Mouse (Mus musculus) B cell, adult 2 months (primary cell): ENCODE results near the gene Pnmal1.

Source experiments
- DNase-seq, 2 experiments: peaks; one replicate each; pipeline ENCODE4 v3.0.0; 2022

The Pnmal1 gene

DNA sequence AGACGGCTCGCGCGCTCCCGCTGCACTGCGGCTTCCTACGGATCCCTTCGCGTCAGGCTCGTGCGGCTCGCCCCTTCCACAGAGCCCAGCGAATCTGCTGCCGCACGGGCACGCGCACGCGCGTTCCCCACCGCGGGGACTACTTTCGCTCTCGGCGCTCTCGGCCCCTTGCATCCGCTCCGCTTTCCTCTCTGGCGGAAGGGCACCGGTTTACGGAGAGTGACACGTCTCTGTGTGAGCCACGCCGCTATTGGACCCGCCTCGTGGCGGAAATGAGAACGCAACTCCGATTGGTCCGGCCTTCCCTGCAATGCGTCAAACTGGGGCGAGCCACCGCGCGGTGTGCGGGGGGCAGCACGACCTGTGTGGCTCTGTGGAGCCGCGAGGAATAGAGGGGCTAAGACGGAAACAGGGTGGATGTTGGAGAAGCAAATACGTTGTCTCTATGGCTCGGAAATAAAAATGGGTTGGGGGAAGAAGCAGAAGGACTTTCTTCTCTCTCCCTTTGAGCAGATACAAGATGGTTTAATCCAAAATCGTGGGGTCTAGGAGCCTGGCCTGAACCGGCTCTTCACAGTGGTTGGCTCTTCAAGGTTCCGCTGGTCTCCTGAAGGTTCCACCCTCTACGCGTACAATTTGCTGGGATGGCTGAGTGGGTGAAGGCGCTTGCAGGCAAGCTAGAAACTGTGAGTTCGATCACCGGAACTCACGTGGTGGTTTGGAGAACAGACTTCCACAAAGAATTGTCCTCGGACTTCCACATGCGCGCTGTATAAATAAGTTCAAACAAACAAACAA is 35.2 kb upstream of the Pnmal1 start, which contains the start of gene Calm3:
Gene Calm3 (minus strand): TSS at position 78 of the 798 bp plus-strand sequence.
- DNase-seq: peak; percentile 99

DNA sequence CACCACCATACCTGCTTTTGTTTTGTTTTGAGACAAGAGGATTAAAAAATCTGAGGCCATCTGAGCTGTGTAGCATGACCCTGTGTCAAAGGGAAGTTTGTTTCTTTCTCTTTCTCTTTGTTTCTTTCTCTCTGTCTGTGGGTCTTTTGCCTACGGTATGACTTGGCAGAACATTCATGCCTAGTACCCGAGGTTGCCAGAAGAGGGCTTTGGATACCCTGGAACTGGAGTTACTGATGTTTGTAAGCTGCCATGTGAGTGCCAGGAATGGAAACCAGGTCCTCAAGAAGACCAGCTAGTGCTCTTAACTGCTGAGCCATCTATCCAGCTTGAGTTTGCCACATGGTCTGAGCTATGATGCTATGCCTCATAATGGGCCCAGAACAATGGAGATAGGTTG is 31.1 kb upstream of the Pnmal1 start:
- DNase-seq: peak in 1 of 2 experiments; percentile 21

DNA sequence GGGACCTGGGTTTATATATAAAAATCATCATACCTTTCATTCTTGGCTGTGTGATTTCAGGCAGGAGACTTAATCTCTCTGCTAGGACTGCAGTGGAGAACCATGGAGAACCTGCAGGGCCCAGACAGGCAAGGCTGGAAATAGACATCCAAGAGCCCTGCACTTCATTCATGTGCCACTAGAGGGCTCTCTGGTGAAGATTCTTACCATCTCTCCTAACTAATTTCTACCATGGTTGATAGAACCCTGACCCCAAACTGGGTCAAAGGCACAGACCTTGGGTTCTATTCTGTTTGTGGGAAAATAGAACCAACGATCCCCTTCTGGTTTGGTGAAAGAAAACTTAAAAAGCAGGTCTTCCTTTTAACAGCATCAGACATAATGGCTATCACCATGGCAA is 28.6 kb upstream of the Pnmal1 start:
- DNase-seq: peak; percentile 76 to 78

DNA sequence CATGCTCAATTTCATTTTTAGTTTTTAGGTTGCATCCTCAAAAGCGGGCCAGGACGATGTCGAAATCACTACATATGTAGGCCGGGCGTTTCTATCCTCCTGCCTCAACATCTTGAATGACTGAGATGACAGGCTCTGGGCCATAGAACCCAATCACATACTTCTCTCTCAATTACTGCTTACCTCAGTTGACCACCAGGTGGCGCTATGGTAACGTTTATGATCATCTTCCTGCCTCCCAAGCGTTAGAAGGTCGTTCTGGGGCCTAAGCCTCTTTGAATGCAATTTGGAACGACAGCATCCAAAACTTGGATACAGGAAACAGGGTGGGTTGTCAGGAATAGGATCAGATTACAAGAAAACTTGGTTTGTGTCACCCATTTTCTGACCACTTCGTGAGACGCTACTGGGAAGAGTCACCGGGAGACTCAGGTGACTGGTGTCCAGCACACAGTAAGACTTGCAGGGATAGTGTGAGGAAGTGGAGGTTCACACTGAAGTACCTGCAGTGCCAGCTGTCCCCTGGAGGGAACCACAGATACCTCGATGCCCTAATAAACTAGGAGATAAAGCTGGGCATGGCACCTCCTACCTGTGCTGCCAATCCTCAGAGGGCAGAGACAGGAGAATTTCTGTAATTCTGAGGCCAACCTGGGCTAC is 27.4 kb upstream of the Pnmal1 start:
- peak; percentile 88 to 89 for DNase-seq

DNA sequence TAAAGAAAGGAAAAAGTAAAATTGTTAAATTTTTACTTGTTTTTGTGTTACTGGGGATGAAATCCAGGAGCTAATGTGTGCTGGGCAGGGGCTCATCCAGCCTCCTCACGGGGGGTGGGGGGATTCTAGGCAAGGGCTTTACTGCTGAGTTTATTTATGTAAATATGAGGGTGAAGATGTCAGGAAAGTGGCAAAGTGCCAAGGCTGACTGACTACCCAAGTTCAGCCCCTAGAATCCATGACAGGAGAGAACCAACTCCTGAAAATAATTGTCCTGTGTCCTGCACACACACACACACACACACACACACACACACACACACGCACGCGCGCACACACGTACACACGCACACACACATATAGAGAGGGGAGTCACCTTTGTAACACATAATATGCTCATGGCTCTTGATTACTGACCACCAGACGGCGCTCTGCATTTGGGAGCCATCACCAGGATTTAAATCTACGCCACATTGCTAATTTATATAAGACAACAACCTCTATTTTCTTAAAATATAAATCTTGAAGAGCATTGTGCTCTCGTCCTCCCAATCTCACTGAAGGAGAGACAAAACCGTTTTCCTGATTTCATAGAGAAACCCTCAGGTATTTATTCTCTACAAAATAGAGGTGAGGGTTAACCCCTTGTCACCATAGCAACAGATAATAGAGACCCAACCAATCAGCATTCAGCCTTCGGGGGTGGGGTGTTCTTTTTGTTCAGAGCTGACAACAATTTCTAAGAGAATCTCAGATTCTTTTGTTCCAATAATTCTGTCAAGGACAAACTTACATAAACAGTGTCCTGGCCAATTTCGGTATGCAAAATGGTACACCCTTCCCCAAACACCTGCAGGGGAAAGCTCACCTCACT is 26.5 kb upstream of the Pnmal1 start:
- DNase-seq: peak; percentile 67 to 68

DNA sequence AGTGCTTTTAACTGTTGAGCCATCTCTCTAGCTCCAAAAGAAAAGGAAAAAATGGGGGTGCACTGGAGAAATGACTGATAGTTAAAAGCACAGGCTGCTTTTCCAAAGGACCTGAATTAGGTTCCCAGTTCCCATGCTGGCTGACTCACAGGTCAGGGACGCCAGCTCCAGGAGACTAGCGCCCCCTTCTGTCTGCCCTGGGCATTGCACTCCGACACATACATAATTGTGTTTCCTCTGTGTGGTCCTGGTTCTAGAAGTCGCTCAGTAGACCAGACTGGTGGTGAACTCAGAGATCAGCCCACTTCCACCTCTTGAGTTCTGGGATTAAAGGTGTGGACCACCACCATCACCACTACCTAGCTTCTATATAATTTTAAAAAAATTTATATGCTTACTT is 22.2 kb upstream of the Pnmal1 start:
- DNase-seq: peak; percentile 53 to 54

DNA sequence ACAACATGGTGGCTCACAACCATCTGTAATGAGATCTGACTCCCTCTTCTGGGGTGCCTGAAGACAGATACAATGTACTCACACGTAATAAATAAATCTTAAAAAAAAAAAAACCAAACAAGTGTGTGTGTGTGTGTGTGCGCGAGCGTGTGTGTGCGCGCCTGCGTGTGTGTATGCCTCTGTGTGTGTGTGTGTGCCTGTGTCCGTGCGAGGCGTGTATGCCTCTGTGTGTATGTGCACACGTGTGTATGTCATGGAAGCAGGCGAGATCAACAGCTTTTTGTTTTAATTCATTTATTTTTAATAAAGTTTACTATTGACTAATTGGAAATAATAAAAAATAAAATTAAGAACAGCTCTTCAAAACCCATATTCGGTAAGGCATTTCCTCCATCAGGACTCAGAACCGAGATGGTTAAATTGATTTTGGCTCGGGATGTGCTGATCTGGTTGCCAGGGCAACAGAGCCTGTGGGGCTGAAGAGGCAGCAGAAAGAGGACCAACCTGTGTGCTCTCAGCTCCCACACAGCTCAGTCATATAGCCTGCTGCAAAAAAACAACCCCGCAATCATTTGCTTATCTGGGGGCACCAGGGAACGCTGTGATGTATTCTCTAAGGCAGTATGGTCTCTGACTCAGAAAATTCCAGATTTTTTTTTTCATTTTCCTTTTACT is 21.2 kb upstream of the Pnmal1 start:
- DNase-seq: no peak

DNA sequence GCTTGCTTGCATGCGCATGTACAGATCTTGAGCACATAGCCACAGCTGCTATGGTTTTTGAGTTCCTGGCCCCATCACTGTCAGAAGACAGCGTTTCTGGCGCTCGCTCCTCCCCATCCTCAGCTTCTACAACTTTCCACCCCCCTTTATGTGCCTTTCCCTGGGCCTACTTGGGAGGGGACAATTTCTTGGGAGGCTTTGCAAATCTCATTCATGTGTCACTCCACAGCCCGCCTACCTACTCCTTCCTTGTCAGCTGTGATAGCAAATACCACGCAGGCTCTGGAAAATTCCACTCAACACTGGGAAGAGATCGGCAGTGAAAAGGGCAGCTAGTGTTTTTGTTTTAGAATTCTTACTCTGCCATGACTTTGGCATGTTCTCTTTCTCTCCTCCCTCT is 19.2 kb upstream of the Pnmal1 start:
- DNase-seq: no peak

DNA sequence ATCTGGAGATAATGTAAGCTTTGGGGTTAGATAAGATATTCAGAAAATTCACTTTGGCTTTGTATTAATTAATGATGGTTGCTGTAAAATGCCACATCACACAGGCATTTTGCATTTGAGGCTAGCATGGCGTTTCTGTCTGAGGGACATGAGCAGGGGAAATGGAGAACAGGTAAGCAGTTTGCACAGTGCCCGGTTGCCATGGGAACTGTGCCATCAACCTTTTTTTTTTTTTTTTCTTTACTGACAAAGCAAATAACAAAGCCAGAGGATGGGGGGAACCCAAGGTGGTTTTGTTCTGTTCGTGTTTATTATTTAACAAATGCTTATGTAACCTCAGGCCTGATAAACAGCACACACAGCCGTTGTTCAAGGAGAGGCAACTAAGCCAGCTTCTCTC is 16.6 kb upstream of the Pnmal1 start:
- no peak for DNase-seq

DNA sequence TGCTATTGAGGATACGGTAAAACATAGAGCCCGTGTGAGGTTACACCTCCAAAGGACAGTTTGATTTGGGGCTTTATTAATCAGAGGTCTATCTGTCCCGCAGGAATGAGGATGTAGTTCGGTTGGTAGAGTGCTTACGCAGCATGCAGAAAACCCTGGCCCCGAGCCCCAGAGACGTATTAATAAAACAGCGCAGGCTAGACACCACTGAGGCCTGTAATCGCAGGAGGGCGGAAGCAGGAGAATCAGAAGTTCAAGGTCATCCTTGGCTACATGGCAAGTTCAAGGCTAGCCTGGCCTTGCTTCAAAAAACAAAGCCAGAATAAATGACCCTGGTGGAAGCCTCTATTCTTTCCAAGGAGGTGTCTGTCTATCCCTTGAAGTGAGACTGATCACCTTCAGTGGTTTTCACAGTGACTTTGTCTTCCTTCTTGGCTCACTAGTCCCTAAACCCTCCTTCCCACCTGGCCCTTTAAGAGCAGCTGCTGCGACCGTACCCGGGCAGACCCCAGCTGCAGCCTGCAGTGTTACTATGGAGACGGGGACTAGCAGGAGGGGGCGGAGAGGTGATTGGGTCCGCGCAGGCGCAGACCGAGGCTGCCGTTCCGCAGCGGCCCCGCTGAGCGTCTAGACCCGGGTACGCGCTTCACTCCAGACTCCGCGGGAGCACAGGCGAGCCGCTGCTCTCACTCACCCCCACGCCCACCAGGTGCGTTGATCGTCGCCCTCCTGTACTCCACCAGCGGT is 15.2 kb upstream of the Pnmal1 start, which contains the start of gene Pnmal2:
Gene Pnmal2 (plus strand): TSS at position 622 of the 747 bp plus-strand sequence.
- DNase-seq: peak; percentile 64 to 69

DNA sequence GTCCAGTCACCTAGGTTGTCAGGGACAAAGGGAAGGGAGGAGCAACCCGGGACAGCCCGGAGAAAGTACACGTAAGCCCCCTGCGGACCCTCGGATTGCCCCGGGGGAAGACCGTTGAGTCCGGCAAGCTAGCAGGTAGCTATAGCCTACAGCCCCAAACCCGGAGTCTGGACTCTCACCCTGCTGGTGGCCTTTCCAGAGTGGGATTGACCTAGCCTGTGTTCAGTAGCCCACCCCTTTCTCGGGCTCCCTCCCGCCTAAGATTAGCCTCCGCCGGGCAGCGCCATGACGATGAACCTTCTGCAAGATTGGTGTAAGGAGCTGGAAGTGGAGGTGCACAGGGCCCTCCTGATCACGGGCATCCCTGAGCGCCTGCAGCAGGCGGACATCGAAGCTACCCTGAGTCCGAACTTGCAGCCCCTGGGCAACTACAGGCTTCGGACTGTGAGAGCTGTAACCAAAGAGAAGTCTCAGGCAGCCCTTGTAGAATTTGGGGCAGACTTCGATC is 14.6 kb upstream of the Pnmal1 start:
- DNase-seq: peak in 1 of 2 experiments; percentile 11

DNA sequence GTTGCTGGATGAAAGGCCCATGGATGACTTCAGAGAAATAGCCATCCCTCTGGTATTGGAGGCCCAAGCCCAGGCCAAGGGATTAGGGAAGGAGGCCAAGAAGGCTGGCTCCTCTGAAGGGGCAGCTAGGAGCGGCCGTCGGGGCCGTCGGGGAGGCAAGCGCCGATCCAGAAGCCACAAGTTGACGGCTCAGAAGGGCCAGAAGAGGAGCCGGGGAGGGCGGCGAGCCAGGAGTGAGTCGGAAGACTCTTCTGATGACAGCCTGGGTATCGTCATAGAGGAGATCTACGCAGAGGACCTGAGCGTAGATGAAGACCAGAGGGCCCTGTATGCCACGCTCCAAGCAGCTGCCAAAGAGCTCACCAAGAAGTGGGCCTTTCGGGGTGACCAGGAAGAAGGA is 14.1 kb upstream of the Pnmal1 start:
- DNase-seq: peak in 1 of 2 experiments; percentile 9

DNA sequence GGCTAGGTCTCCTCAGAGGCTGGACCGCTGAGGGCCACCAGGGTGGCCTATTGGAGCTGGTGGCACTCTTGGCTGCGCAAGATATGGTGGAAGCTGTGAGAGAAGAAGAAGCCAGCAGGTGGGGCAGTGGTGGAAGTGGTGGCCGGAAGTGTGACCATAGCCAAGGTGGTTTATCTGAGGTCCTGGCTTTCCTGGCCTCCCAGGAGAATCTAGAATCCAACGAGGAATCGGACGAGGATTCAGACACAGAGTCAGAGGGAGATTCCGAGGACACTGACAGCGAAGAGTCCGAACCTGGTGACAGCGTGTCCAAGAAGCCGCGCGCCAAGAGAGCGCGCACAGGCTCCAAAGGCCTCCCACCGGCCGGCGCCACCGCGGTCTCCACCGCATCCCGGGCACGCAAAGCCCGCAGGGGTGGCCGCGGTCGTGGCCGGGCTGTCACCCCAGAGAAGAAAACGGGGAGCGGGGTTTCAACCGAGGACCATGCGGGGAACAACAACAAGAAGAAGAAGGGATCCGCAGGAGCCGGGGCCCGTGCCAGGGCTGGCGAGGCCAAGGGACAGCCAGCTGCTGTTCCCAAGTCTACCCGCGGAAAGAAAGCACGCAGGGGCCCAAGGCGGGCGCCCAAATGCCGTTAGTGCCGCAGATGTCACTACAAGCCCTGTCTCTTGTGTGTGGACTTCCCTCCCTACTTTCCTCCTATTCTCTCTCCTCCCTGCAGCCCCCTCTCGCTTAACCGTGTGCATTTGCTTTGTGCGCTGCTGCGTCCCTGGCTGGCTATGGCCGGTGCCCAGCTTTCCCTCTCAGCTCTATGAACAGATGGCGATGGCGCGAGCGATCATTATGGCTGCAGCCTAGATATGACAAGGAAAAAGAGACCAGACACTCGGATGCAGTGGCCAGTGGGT is 12.8 kb upstream of the Pnmal1 start:
- DNase-seq: peak; percentile 16 to 19

DNA sequence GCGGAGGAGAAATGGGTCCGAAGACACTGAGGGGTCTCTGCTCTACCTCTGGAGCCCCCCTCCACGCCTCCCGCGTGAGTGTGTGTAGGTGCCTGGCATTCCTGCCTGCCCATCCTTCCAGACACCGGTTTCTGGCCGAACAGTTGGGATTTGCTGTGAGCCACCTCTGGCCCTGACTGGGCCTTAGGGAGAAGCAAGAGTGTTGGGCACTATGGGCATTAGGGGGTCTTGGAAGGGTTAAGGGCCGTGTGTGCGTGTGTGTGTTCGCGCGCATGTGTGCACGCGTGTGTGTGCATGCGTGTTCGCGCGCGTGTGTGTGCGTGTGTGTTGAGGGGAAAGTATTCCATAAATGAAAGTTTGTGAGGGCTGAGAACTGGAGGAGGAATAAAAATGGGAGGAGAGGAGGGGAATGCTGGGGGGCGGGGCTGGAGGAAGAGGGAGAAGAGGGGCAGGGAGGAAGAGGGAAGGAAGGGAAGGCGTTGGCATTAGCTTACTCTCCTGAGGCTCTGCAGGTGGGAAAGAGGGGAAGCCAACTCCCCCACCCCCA is 12.1 kb upstream of the Pnmal1 start:
- no peak for DNase-seq

DNA sequence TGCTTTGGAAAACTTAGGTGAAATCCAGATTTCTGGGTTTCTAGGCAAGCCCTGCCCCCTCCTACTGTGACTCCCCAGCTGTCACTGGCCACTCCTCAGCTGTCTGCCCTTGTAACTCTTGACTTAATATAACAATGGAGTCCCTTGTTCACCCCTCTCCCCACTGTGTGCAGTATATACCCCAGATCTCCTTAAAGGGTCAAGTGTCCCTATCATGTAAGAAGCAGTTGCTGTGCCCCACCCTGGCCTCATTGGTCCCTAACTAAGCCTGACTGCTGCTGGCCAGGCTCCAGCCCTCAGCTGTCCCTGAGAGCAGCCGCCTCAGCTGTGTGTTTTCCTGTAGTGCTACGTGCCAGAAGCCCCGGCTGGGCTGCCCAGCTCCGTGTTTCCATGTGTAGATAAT is 11.5 kb upstream of the Pnmal1 start:
- DNase-seq: no peak

DNA sequence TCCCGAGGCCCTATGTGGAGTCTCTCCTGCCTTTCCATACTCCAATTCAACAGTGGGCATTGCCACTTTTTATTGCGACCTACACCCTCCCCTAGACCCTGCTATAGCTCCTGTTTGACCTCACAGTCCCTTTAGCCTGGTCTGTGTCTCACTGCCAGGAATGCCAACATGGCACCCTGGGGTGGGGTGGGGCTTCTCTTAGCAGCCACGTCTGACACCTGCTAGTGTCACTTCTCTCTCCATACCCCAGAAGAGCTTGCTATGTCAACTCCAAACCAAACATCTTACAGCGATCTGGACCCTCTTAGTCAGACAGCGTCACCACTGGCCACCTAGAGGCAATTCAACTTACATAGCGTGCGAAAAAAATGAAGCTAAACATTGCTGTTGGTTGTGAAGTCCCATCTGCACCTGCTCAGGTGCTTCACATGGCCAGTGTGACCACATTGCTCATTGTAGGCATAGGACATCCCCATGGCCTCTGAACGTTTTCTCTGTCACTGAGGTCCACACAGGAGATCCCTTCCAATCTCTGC is 10.5 kb upstream of the Pnmal1 start:
- DNase-seq: no peak

DNA sequence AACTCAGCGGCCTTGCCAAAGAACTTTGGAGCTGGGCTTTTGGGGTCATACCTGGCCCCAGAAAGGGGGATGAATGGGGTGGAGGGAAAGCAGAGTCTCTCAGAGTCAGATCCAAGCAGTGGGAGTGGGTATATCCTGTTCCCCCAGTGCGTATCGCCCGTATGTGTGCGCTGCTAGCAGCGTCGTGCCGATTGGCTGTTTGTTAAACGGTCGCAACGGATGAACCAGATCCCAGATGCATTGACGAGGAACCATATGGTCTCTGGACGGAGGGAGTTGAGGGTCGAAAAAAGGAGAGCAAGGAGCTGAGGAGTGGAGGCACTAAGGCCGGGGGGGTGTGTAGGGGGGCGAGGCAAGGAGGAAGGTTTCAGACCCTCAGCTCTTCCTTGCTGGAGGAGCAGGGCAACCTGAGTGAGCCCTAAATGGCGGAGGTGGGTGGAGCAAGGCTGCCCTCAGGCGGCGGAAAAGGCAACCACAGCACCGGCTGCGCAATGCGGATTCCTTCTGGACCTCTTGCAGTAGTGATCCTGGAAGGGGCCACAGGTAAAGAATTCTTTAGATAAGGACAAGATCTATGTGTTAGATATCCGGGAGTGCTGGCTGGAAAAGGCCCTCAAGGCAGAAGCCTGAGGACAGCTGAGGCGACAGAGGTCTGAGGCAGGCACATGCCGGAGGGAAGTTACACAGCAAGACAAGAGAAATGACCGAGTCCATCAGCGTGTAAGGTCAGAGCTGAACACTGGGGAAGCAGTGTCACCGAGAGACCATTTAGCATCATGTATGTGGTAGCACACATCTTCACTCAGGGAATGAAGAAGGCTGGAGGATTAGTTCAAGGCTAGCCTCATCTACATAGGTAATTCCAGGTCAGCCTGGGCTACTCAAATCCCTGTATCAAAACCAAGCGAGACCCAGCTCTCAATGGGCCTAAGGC is 9.3 kb upstream of the Pnmal1 start:
- peak; percentile 77 to 79 for DNase-seq

DNA sequence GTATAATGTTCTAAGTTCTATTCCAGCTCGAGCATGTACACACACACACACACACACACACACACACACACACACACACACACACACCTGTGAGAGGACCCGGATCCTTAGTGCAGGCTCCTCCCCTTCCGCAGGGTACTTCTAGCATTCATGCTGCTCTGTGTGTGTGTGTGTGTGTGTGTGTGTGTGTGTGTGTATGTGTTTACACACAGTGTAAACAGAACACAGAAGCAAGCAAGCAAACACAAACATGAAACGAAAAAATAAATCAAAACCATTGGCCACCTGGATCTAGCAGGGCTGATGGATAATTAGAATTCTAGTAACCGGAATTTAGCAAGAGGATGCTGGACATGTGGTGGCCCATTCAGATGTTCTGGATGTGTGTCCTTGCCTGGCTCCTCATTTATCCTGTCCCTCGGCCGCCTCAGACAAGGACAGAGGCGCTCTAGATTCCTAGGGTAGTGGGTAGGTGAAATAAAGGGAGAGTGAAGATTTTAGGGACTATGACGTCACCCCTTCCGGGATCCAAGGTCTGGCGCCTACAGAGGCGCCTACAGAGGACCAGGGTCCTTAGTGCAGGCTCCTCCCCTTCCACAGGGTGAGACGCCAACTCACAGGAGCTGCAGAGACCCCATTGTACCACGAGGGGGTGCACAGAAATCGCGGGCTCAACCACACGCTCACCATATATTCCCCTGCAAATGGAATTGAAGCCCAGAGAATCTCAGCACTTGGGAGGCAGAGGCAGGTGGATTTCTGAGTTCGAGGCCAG is 8.4 kb upstream of the Pnmal1 start:
- DNase-seq: peak; percentile 83 to 85
